Mouse (Mus musculus): Measurements from ENCODE around the gene Prpf38b. TPM values are rescaled to one million over a fixed set of nuclear protein-coding genes. Genes with fewer than 3 reads are reported as not detected.

Prpf38b gene
- polyA plus RNA-seq, 1 experiment from 2014 or later, result 73.7 TPM

DNA sequence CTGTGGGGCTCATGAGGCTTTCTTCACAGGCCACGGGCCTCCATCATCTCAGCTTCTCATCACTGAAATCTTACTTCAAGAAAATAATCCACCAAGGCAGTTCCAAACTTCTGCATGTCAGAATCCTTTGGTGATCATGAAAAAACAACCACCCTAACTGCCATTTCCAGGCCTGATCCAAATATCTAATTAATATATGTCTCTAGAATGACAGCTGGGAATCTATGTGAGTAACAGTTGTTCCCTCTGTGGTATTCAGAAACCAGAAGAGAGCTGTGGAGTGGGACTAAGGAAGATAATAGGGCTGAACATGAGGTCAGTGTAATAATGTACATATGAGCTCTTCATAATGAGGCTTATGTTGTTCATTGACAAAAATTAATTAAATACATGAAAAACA lies 58.3 kb downstream of the Prpf38b start:
- 81% methylated on average over 1 of the region's 1 CpGs for WGBS
- 0 out of 2 replicates have a peak, but pooled peaks cover 20% of the 10 kb centered on the region for H3K4me1 ChIP-seq (ENCODE audit: control insufficient read depth, insufficient read depth, low read length)
- H3K9me3 ChIP-seq (ENCODE audit: control insufficient read depth, low read depth, low read length), result no peaks in the 10 kb centered on the region
- H3K27ac ChIP-seq (ENCODE audit: low read length), result no peak overlapping the region
- H3K27me3 ChIP-seq (ENCODE audit: control insufficient read depth, insufficient read depth, low read length), result no peaks in the 10 kb centered on the region
- H3K4me2 ChIP-seq (replicated peaks; ENCODE audit: low read depth, low read length), result no peak overlapping the region
- no peak overlapping the region for H3K4me3 ChIP-seq (ENCODE audit: low read depth, low read length)
- H3K36me3 ChIP-seq (ENCODE audit: control insufficient read depth, insufficient read depth, low read length), result no peaks in the 10 kb centered on the region
- ATAC-seq (ENCODE audit: insufficient number of reproducible peaks, insufficient read depth, low FRiP score, low read depth), result no peak
- no peak overlapping the region for H3K9ac ChIP-seq (replicated peaks; ENCODE audit: low read depth, low read length)

Other genes with a start within 250 kb of the Prpf38b start
- gene Gpsm2, start 189.4 kb downstream of the Prpf38b start, polyA plus RNA-seq (2014; fragmentation: Nextera tagmentation; extraction: Ambion mirVana), result 58.5 and 63.4 TPM in 2 replicates
- 0.24 and 0.41 TPM in 2 replicates for gene Aknad1, start 172.1 kb downstream of the Prpf38b start, polyA plus RNA-seq (2014; fragmentation: Nextera tagmentation; extraction: Ambion mirVana)
- gene Stxbp3, start 71.2 kb downstream of the Prpf38b start, polyA plus RNA-seq (2014; fragmentation: Nextera tagmentation; extraction: Ambion mirVana), result 41.4 and 43.6 TPM in 2 replicates
- not detected in 2 replicates for gene Fndc7, start 21.7 kb downstream of the Prpf38b start, polyA plus RNA-seq (2014; fragmentation: Nextera tagmentation; extraction: Ambion mirVana)
- 0.43 and 0.78 TPM in 2 replicates for gene Henmt1, start 28.1 kb upstream of the Prpf38b start, polyA plus RNA-seq (2014; fragmentation: Nextera tagmentation; extraction: Ambion mirVana)
- gene Gm9857, start 28.7 kb upstream of the Prpf38b start, polyA plus RNA-seq (2014; fragmentation: Nextera tagmentation; extraction: Ambion mirVana), result not detected in 2 replicates
- 18.0 and 19.5 TPM in 2 replicates for gene Fam102b, start 115.9 kb upstream of the Prpf38b start, polyA plus RNA-seq (2014; fragmentation: Nextera tagmentation; extraction: Ambion mirVana)
- not detected in 2 replicates for gene Slc25a54, start 168.7 kb upstream of the Prpf38b start, polyA plus RNA-seq (2014; fragmentation: Nextera tagmentation; extraction: Ambion mirVana)
- 43.8 and 47.0 TPM in 2 replicates for gene Slc25a24, start 211.4 kb upstream of the Prpf38b start, polyA plus RNA-seq (2014; fragmentation: Nextera tagmentation; extraction: Ambion mirVana)

Measured in stomach, embryonic 14.5 days (tissue).